Mouse (Mus musculus): ENCODE measurements around the gene Hand2. TPM values are rescaled to one million over a fixed set of nuclear protein-coding genes. Genes with fewer than 3 reads are reported as not detected.

Hand2 gene
- total RNA-seq, 2 experiments from 2014 or later = 0.21 TPM; not detected in 1

DNA sequence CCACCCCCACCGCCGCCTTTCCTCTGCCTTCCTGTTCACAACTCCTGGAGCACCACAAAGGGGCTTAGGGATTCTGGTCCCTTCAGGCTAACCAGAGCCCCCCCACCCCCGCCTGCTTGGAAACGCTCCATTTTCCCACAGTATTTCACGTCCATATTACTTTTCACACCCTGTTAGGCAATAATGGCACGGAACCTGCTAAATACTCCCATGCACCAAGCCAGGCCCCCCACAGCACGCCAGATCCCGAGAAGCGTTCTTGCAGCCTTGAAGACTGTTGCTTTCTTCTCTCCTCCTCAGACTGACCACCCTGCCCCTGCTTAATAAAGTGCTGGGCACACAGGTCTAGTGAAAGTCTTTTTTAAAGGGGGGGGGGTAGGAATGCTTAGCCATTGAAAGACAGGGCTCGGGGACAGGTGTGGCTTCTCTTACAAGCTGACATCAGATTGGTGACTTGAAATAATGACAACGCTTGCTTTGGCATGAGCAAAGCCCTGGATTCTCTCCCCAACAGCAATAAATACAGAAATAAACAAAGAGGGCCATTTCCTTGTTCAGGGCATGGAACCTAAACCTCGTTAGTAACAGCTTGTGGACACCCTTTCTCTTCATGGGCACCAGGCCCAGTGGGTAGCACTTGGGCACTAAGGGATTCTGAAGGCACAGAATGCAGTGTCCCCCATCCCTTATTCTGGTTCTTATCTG lies 21.8 kb downstream of the Hand2 start:
- no peak for DNase-seq

DNA sequence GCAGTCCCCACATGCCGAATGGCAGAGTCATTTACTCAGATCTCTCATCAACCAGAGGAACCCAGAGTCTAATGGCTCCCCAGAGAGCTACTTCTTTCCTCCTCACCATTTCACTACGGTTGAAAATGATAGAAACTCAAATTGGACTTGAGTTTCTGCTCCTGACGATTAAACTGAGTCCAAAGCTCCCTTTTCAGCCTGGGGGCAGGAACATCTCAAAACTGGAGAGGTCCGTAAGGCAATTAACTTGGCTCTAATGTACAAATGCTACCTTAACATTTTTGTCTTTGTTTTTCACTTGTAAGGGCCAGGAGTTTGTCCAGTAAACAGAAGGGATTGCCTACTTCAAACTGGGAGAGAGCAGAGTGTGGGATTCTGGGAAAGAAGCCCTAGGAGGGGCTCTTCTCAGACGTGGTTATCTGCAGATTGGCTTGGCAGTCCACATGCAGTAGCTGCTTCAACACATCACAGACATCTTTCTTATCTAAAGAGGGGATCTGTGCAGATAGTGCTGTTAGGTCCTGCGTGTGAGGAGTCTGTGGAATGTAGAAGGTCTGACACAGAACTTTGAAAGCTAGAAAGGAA lies 23.0 kb downstream of the Hand2 start:
- no peak for DNase-seq

DNA sequence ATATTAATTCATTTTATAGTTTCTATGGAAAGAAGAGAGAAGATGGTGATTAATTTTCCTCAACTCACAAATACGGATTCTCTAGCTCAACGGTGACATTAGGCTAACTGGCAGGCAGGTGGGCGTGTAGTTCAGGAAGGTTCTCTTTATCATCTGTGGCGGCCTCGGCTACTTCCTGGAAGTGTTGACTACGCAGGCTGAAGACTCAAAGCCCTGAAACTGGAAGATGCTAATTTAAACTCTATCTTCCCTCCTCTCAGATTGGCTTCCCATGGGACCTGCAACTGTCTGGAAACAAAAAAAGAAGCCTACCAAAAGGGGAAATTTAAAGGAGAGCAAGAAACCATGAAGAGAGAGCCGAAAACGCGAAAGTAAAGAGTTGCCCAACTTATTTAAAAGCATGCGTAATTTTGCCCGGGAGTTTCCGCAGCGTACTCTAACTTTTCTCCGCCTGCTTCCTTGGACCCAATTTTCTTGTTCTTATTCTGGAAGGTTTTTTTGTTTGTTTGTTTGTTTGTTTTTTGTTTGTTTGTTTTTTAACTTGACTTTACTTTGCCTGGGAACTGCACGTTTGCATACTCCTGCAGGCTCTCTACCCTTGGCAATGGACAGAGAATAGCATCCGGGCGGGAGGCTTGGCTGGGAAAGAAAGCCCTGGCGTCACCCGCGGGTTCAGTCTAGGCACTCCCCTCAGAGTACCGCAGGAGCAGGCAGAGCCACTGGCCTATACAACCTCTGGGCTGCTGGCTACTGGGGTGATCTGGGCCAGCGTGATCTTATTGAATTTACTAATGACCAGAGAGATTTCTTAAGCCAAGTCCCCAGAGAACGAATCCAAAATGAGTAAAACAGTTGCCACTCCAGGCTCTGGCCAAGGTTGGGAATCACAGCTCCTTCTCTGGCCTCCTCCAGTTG lies 24.4 kb downstream of the Hand2 start:
- DNase-seq = no peak

DNA sequence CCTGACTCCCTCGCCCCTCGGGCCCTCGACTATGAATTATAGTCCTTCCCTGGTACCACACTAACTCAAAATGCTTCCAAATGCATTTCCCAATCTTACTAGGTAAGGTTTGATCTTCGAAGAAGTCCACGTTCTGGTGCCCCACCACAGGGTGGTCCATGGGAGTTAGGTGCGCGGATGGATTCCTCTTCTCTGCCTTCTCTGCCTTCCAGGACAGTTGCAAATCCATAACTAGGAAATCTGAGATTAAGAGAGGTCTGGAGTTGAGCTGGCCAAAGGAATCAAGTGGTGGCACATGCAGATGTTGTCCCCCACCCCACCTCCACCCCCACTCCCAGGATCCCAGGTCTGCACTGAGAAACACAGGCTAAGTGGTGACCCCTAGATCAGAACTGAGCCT lies 25.6 kb downstream of the Hand2 start:
- DNase-seq = no peak

DNA sequence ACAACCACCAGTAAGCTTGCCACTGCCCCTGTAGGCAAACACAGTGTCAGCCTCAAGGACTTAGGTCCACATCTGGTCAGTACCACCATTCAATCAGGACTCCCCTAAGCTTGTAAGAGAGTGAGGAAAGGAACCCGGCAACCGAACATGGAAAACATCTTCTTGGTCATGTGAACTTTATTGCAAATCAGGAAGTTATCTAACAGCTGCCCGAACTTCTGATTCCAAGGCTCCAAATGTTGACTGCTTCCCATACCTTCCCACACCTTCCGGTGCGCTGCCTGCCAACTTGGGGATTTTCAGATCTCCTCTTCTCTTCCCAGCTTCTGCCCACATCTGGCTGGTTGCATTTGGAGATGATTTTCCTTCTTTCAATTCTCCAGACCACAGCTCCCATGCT lies 26.4 kb downstream of the Hand2 start:
- DNase-seq = no peak

DNA sequence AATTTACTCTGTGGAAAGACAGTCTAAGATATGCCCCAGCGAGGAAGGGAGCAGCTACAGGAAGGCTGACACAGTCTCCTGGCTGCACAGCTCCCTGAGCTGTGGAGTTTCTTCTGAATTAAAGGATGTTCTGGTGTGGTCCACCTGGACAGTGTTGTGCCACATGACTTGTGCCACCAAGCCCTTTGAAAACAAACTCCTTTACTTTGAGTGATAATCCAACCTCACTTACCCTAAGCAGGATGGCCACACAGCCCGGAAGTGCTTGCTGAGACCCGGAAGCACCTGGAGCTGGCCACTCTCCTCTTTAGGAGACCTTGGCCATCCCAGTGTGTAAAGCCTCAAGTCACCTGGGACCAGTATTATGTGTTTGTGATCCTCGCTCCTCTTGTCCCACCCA lies 27.5 kb downstream of the Hand2 start:
- no peak for DNase-seq

DNA sequence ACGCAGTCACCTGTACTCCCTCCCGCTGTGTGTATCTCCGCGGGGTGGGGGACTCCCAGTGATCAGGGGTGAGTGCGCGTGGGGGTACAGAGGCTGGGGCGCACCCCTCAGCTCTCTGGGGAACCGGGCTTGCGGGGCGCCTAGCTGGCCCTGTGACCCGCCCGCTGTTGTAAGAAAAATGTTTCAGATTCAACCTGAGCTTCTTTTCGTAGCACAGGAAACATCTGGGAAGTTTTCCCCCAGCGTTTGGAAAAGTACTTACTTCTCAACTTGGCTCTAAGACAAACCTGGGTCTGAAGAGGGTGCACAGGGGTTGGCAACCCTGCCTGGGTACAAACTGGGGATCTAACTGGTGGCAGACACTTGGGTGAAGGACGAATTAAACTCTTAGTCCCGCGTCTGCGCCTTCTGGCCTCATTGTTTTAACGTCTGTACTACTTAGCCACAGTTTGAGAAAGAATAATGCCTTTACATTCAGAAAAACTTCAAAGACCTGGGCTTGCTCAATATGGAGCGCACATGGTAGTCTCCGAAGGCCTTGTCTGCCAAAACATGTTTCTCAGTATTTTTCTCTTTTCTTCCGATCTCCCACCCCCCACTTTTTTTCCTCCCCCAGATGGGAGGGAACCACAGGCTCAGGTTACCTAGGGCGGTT lies 28.2 kb downstream of the Hand2 start:
- no peak for DNase-seq

DNA sequence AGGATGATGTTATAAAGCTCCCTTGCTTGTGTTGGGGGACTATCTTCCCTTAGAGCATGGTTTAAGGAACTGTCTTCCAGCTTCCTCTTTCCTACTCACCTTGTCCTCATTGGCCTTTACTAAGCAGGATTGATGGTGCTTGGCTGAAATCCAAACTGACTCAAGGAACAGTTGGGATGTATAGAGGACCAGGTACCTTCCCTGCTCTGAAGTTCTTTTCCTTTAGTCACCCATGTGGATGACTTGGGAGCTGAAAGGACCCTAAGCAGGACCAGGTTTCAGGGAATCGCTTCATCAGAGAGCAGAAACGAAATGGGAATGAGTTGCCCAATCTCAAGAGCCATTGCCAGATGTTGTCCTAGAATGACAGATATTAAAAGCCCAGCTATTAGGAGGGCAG lies 31.1 kb downstream of the Hand2 start:
- no peak for DNase-seq

DNA sequence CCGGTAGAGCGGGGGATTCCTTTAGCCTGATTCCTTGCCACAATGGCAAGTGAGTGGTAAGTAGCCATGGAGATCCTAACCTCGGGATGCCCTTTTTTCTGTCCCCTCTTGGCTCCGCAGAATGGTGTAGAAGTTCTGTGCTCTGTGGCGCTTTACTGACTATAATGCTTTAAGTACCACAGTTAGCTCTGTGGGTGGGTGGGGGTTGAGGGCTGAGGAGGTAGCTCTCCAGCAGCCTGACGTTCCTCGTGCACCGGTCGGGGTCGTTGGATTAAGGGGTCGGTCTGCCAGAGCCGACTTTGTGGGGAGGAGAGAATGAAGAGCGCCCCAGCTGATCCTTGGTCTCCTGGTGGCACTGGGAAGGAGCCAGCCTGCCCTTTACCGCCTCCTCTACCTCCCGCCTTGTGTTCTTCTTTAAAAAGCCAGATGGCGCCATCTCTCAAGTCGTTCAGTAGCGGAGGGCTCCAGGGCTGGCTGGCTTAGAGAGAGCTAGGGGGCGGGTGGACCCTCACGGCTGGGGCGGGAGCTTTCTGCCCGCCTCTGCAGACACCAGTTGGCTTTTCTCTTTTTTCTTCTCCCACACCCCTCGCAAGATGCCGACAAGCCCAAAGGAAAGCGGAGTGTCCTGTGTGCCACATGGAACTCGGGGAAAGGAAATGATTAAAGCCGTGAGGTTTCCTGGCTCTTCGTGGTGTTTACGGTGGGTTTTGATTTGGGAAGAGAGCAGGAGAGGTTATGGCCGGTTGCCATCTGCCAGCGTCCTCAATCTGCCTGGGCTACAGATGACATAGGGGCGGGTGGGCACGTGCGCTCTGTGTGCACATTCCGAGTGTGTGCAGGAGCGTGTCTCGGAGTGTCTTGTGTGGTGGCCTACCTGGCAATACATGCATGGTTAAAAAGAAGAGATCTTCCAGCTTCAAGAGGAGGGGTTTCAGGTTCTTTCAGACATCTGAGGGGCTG lies 32.8 kb downstream of the Hand2 start:
- no peak for DNase-seq

DNA sequence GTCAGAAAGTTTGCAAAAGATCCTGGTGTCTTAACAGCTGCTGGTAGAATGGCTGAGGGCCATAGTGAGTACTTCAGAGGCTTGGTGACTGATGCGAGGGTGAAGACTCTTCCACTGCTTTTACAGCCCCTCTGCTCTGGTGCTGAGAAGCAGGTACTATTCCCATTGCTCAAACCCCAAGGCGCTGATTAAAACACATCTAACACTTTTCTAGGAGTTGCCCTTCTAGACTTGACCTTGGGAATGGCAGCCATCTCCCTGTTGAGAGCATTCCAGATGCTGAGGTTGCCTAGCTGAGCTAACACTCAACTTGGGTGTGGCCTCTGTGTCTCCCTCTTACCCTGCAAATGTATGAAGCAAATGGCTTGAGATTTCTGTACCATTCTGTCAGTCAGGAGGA lies 34.1 kb downstream of the Hand2 start:
- no peak for DNase-seq

DNA sequence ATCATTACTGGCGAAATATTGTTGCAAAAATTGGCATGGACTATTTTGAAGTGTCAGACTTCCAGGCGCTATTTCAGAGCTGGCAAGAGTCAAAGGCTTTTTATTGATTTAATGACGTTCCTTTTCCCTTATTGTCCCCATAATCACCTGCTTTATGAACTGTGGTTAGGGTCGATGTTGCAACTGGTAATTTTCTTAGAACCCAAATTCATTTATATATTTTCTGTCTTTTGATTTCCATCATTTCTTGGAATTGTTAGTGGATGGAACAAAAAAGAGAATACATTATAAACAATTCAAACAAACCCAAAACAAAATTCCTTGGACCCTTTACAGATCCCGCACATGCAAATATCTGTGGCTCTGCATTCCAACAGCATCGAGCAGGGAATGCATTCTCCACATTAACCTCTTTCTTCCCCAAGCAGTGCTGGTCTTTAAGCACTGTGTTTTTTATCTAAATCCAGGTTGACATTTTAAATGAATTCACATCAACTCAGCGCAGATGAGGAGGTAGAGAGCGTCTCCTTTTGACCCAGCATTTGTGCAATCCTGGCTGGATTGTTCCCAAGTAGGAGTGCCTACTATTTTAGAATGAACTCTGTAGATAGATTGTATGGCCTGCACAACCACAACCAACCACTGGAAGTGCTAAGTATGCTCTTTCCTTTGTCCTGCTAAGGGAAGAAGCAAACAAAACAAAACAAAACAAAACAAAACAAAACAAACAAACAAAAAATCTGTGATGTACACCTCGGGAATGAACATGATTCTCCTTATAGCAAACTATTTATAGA lies 35.9 kb downstream of the Hand2 start:
- no peak for DNase-seq

DNA sequence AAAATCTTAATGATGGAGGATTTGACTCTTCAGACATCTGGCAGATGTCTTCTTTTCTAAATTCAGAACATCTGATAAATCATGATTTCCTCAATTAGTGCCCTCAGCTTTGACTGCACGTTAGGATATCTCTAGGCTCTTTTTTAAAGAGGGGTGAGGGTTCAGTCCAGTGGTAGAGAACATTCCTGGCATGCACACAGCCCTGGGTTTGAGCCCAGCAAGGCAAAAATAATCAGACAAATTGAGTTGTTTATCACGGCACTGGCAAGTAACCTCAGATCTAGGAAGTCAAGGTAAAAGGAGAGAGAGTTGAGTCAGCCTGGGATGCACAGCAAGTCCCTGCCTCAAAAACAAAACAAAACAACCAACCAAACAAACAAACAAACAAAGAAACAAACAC lies 39.7 kb downstream of the Hand2 start:
- DNase-seq = no peak

DNA sequence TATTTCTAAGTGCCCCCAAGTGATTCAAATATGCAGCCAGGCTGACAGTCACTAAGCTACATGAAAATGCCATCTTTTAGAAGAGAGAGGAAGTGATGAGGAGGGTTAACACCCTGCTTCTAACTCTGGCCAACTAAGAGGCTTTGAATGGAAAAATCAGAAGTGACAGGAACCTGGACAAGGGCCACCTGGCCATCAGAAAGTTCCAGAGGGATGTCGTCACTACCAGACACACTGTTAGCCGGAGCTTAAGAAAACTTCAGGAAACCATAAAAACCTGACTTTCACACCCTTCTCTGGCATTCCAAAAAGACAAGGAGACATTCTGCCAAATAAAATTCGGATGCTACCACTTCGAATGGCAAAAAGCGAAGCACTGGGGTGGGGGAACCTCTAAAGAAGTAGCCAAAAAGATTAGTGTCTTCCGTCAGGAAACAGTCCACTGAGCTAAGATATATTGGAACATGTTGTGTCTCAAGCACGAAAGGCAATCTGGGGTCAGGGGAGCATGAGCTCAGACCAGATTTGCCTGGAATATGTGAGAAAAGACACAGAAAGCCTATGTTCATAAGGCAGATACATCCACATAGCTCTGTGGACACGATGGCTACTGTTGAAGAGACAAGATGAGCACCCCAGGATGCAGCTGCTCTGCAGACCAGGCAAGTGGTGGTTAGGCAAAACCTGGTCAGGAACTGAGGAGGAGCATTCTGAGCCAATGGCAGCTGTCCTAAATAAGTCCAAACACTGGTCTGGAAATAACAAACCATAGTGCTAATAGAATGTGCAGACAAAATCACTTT lies 40.4 kb downstream of the Hand2 start:
- no peak for DNase-seq

DNA sequence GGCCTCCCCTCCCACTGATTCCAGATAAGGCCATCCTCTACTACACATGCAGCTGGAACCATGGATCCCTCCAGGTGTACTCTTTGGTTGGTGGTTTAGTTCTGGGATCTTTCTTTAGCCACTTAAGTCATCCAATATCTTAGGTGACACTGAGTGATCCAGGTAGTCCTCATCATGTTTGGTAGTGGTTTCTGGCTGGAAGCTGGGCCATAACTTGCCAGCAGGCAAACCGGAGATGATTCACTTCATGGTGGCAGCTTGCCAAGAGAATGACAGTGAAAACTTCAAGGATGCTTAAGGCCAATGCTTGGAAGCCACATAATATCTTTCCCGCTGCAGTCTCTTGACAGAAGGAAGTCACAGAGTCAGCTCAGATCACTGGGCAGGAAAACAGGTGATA lies 42.1 kb downstream of the Hand2 start:
- DNase-seq = no peak

DNA sequence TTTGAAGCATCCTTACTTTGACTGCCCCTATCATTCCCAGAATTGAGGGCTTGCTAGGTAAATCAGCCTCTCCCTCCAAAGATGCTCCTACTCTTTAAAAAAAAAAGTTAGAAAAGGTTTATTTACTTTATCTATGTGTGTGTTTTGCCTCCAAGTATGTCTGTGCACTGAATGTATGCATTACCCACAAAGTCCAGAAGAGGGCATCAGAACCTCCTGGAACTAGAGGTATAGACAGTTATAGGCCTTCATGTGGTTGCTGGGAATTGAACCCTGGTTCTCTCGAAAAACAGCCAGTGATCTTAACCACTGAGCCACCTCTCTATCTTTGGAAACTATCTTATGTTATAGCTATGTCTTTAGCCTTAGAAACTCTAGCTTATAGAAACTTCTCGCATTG lies 53.3 kb downstream of the Hand2 start:
- DNase-seq = no peak
